Mouse (Mus musculus) liver, postnatal 0 days (tissue): ENCODE measurements around the gene Pip4k2a. TPM values are rescaled to one million over a fixed set of nuclear protein-coding genes. Genes with fewer than 3 reads are reported as not detected.

Experiments
- ATAC-seq: fragments of 200-750 bp; cut with Nextera tagmentation; 2 replicates; pipeline ENCODE4 v1.8.0; 2017; ENCODE audit warnings: mild to moderate bottlenecking, moderate library complexity
- DNase-seq: peaks from one replicate; pipeline ENCODE4 v3.0.0-alpha.2; 2016
- H3K27ac ChIP-seq: fragments of 300-500 bp; sonication (generic); 2 replicates; pipeline ENCODE4 v1.5.1; 2014; ENCODE audit warnings: antibody characterized with exemption, moderate library complexity, mild to moderate bottlenecking, low read depth
- H3K27me3 ChIP-seq: fragments of 300-500 bp; sonication (generic); 2 replicates; pipeline ENCODE4 v1.6.1; 2014; ENCODE audit warnings: low read length, control low read depth, mixed read lengths; ENCODE audit not compliant: insufficient read depth
- H3K36me3 ChIP-seq: fragments of 300-500 bp; sonication (generic); replicated peaks from 2 replicates; pipeline ENCODE4 v1.6.1; 2014; ENCODE audit warnings: mild to moderate bottlenecking, control low read depth, low read length, moderate library complexity, mixed read lengths; ENCODE audit not compliant: insufficient read depth
- H3K4me1 ChIP-seq: fragments of 300-500 bp; sonication (generic); 2 replicates; pipeline ENCODE4 v1.6.1; 2014; ENCODE audit warnings: antibody characterized with exemption, mild to moderate bottlenecking, control low read depth; ENCODE audit not compliant: insufficient read depth
- H3K4me2 ChIP-seq: fragments of 300-500 bp; sonication (generic); 2 replicates; pipeline ENCODE4 v1.6.1; 2014; ENCODE audit warnings: low read depth, mild to moderate bottlenecking, low read length, moderate library complexity, mixed read lengths
- H3K4me3 ChIP-seq: fragments of 300-500 bp; sonication (generic); 2 replicates; pipeline ENCODE4 v1.5.1; 2014; ENCODE audit warnings: low read depth, low read length
- H3K9ac ChIP-seq: fragments of 300-500 bp; sonication (generic); replicated peaks from 2 replicates; pipeline ENCODE4 v1.6.1; 2014; ENCODE audit warnings: mild to moderate bottlenecking, moderate library complexity
- H3K9me3 ChIP-seq: fragments of 300-500 bp; sonication (generic); 2 replicates; pipeline ENCODE4 v1.6.1; 2016; ENCODE audit warnings: mild to moderate bottlenecking, control low read depth, low read length, mixed read lengths
- CTCF ChIP-seq: sonication (generic); IDR thresholded peaks from 2 replicates; pipeline ENCODE4 v1.5.1; 2016; ENCODE audit warnings: antibody characterized with exemption, low read depth
- EP300 ChIP-seq: IDR thresholded peaks from 2 replicates; pipeline ENCODE4 v1.6.1; 2016; ENCODE audit warnings: antibody characterized with exemption, low read depth, mild to moderate bottlenecking
- WGBS: fragments of 180-500 bp; shearing (Covaris S2); extraction: QIAGEN DNeasy Blood & Tissue Kit; methylation state at CpG from one replicate; pipeline ENCODE4 v1.1.7; 2014; ENCODE audit not compliant: insufficient replicate concordance; 5-methylcytosine and 5-hydroxymethylcytosine counted together
- polyA plus RNA-seq: library from polyadenylated mRNA; unstranded; fragments of >200 nt; fragmentation: Nextera tagmentation; extraction: Ambion mirVana; gene quantifications from 2 replicates; pipeline ENCODE4 v1.2.1, GENCODE M21; 2015

Gene Pip4k2a
- polyA plus RNA-seq, 1 experiment from 2014 or later = 8.0 TPM

GRCm38 (mm10) chr2:18816036-18816435 lies 181.9 kb downstream of the Pip4k2a start:
- WGBS = 69% methylated on average over 2 of the region's 2 CpGs
- no peak for TF ChIP-seq EP300
- no peak for TF ChIP-seq CTCF
- no peaks in the 10 kb centered on the region for H3K9me3 ChIP-seq
- no peaks in the 10 kb centered on the region for H3K4me1 ChIP-seq
- H3K4me2 ChIP-seq = no peak overlapping the region
- DNase-seq (no peak), ATAC-seq (no peak)
- H3K36me3 ChIP-seq = no peaks in the 10 kb centered on the region
- no peak overlapping the region for H3K4me3 ChIP-seq
- no peak overlapping the region for H3K9ac ChIP-seq
- no peaks in the 10 kb centered on the region for H3K27me3 ChIP-seq
- H3K27ac ChIP-seq = no peak overlapping the region

- Histone ChIP-seq H3K4me3 (no peak overlapping the region), H3K27ac (no peak overlapping the region), H3K36me3 (no peaks in the 10 kb centered on the region), H3K4me1 (no peaks in the 10 kb centered on the region), H3K27me3 (no peaks in the 10 kb centered on the region), H3K4me2 (no peak overlapping the region), H3K9ac (no peak overlapping the region), H3K9me3 (no peaks in the 10 kb centered on the region)
- 69% methylated on average over 6 of the region's 6 CpGs for WGBS
- ATAC-seq (no peak), DNase-seq (no peak)
- no peak for TF ChIP-seq CTCF
- TF ChIP-seq EP300 = no peak
Measured at GRCm38 (mm10) chr2:18815336-18815965, 182.5 kb downstream of the Pip4k2a start.

GRCm38 (mm10) chr2:18814447-18814804 lies 183.5 kb downstream of the Pip4k2a start:
- Histone ChIP-seq H3K4me1 (no peaks in the 10 kb centered on the region), H3K27ac (no peak overlapping the region), H3K4me3 (no peak overlapping the region), H3K36me3 (no peaks in the 10 kb centered on the region), H3K9ac (no peak overlapping the region), H3K27me3 (no peaks in the 10 kb centered on the region), H3K9me3 (no peaks in the 10 kb centered on the region), H3K4me2 (no peak overlapping the region)
- DNase-seq (no peak), ATAC-seq (no peak)
- TF ChIP-seq EP300 (no peak), CTCF (no peak)
- 52% methylated on average over 5 of the region's 5 CpGs for WGBS

GRCm38 (mm10) chr2:18813683-18814446 lies 184.1 kb downstream of the Pip4k2a start:
- Histone ChIP-seq H3K4me1 (no peaks in the 10 kb centered on the region), H3K4me2 (no peak overlapping the region), H3K4me3 (no peak overlapping the region), H3K9ac (no peak overlapping the region), H3K36me3 (no peaks in the 10 kb centered on the region), H3K27me3 (no peaks in the 10 kb centered on the region), H3K27ac (no peak overlapping the region), H3K9me3 (no peaks in the 10 kb centered on the region)
- ATAC-seq = no peak
- DNase-seq = no peak
- no peak for TF ChIP-seq EP300
- TF ChIP-seq CTCF = no peak
- 76% methylated on average over 11 of the region's 11 CpGs for WGBS

GRCm38 (mm10) chr2:18807961-18808360 lies 190.0 kb downstream of the Pip4k2a start:
- Histone ChIP-seq H3K27me3 (peaks cover 6% of the 10 kb centered on the region), H3K4me1 (no peaks in the 10 kb centered on the region), H3K4me2 (no peak overlapping the region), H3K27ac (no peak overlapping the region), H3K9me3 (no peaks in the 10 kb centered on the region), H3K9ac (no peak overlapping the region), H3K4me3 (no peak overlapping the region), H3K36me3 (no peaks in the 10 kb centered on the region)
- DNase-seq = no peak
- TF ChIP-seq CTCF = no peak
- no peak for TF ChIP-seq EP300
- WGBS = 61% methylated on average over 2 of the region's 2 CpGs
- ATAC-seq = no peak

GRCm38 (mm10) chr2:18801281-18801862 lies 196.6 kb downstream of the Pip4k2a start:
- Histone ChIP-seq H3K4me3 (no peak overlapping the region), H3K4me1 (peaks cover 8% of the 10 kb centered on the region), H3K27ac (no peak overlapping the region), H3K36me3 (no peaks in the 10 kb centered on the region), H3K9me3 (no peaks in the 10 kb centered on the region), H3K9ac (no peak overlapping the region), H3K4me2 (no peak overlapping the region), H3K27me3 (peaks cover 50% of the 10 kb centered on the region)
- ATAC-seq (no peak), DNase-seq (no peak)
- TF ChIP-seq CTCF (no peak), EP300 (no peak)
- WGBS = 6% methylated on average over 19 of the region's 19 CpGs
